Mouse (Mus musculus) brain, adult 2 months (tissue): ENCODE measurements at regions not wholly inside any gene's neighbourhood (a gene's known extent, or its start where the extent isn't known, plus 50 kb on each side); places are given as distances from the start of the nearest gene placed in this dataset.

ENCODE experiments used
- DNase-seq: peaks from one replicate; pipeline ENCODE4 v3.0.0; 2011; ENCODE audit warnings: low read depth, low spot score

DNA sequence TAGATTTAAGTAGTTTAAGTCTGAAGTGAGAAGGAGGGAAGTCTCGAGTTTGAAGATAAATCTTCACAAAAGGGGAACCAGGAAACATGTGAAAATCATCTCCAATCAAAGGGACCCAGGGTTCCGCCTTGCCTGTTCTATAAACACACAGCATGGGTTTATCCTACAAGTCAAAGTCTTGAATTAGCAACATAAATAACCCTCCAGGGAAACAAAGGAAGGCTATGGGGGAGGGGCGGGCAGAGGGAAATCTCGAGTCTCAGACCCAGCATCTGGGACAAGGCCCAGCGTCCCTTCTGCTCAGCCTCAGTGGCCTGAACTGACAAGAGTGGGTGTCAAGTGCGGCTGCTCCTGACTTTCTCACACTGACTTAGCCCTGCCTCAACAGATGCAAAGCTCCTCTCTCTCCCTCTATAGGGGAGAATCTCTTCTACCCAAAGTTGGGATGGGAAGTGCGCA is 240.3 kb upstream of the Lrig3 start:
- DNase-seq = no peak

DNA sequence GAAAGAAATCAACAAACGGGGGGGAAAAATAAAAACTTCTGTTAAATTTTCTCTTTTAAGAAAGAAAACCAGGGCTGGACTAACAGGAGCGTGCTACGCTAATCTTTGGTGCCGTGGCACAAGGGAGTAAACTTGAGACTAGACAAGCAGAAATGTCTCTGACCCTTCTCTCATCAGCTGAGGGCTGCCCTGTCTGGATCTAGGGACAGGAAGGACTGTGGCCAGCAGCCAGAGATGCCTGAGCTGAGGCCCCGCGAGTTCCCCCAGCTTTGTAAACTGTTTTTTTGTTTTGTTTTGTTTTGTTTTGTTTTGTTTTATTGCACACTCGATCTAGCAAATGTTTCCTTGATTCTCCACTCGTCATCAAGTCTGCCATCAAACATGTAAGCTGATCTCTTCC is 239.4 kb upstream of the Lrig3 start:
- DNase-seq = peak; percentile 11

DNA sequence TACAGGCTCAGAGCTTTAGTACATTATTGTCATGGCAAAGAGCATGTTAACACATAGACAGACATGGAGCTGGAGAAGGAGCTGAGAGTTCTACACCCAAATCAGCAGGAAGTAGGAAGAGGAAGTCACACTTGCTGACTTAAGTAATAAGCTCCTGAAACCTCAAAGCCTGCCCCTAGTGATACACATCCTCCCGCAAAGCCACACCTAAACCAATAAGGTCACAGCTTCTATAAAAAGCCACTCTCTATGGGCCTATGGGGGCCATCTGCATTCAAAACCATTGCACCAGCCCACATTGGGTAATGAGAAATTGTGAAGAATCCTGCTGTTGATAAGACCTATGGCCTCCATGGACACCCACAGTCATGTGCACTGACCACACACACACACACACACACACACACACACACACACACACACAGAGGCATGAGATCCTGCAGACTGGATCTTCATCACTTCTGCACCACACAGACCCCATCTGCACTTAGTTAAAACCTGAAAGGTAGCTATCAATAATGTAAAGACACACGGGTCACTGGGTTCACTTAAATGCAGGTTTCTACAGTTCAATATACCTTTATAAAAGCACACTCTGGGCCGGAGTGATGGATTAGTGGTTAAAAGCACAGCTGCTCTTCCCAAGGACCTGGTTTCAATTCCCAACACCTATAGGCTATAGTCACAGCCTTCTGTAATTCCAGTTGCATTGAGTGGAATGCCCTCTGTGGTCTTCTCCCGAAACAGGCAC is 230.0 kb upstream of the Lrig3 start:
- DNase-seq = peak; percentile 3

GRCm38 (mm10) chr10:125743181-125743580 is 222.8 kb upstream of the Lrig3 start:
- DNase-seq = peak; percentile 2

DNA sequence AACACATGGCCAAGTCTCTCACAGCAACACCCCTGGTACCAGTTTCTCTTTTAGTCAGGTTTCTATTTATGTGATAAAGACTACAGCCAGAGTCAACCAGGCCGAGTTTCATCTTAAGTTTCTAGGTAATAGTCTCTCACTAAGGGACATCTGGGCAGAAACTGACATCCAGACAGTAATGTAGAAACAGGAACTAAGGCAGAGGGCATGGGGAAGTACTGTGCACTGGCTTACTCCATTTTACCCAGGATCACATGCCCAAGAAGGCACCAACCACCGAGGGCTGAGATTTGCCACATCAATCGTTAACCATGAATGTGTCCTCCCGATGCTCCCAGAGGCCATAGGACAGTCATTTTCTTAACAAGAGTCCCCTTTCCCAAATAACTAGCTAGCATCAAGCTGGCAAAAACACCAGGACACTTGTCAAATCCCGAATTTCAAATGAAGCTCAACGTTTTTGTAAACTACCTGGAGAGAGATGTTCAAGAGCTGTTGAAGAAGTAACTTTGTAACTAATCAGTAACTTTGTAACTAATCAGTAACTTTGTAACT is 216.9 kb upstream of the Lrig3 start:
- DNase-seq = peak; percentile 31

DNA sequence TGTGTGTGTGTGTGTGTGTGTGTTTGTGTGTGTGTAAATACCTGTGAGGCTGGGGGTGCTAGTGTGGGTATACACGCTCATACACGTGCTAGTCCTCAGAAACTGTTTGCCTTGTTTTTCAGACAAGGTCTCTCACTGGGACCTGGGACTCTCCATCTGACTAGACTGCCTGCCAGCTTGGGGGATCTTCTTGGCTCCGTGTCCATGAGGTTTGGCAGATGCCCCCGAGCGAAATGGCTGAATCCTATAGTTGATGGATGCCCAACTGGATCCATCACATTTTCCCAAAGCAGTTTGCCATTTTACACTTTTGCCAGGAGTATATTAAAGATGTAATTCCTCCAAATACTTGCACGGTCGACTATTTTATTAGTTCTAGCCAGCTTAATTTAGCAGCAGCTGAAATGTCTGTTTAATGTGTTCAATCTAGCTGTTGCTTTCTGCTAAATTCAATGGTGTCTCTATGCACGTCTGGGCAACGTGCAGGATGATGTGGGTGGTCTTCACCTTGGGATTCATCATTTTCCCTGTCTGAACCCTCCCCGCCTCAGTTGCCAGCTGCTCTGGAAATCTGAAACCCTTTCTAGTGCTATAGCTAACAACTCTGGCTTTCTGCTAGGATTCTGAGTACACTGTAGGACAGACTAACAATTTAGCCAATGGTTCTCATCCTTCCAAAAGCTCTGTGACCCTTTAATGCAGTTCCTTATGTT is 213.3 kb upstream of the Lrig3 start:
- peak; percentile 2 for DNase-seq

GRCm38 (mm10) chr10:125759171-125759570 is 206.8 kb upstream of the Lrig3 start:
- DNase-seq = no peak

DNA sequence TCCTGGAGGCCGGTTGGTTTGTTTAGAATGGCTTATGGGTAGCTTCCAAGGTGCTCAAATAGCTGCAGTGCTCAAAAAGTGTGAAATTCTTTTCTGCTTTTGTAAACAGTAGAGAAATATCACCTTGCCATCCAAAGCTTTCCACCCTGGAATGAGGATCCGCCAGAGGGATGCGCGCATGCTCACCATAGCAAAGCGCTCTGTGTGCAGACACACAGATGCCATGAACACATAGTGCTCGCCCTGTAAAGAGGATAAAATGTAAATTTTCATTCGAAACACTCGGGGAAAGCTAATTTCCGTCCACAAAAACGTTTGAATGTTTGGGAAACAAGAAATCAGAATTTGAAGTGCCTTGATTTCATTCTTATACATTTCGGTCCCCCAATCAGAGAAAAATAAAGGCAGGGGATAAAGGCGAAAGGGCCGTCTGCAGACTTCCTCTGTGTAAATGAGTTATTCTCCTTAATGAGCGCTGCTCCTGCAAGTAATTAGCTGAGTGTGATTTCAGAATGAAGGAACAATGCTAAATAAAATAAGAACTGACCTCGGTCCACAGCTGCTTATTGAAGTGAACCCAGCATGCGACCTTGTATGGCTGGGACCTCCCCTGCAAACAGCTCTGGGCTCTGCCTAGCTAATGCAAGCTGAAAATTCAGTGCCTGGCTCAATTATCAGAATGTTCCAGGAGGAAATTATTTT is 203.4 kb upstream of the Lrig3 start:
- DNase-seq = peak; percentile 34

DNA sequence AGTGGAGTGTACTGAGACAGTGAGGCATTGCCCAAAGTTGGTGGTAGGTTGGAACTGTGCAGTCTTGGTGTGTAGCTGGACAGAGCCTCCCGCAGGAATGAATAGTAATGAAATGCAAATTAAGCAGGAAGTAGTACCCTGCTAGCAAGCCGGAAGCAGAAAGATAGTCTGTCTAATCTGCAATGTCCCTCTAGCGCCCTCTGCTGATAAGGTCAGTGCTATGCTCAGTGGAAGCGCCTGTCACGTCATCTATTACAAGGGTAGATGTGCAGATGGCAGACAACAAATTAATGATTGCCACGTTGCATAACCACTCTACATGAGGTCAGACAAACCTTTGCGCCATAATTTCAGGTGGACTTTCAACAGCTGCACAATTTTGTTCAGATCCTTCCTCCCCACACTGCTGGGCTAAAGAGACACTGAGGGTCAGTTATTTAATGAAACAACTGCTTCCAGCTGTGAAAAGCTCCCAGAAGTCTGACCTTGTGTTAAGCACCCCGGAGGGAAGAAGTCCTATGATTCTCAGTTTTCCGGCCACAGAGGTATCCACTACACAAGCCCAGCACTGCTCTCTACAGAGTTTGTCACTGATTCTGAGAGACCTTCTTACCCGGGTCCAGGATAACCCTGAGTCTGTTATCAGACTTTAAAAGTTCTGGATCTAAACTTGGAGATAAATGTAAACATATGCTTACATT is 201.4 kb upstream of the Lrig3 start:
- peak; percentile 47 for DNase-seq

DNA sequence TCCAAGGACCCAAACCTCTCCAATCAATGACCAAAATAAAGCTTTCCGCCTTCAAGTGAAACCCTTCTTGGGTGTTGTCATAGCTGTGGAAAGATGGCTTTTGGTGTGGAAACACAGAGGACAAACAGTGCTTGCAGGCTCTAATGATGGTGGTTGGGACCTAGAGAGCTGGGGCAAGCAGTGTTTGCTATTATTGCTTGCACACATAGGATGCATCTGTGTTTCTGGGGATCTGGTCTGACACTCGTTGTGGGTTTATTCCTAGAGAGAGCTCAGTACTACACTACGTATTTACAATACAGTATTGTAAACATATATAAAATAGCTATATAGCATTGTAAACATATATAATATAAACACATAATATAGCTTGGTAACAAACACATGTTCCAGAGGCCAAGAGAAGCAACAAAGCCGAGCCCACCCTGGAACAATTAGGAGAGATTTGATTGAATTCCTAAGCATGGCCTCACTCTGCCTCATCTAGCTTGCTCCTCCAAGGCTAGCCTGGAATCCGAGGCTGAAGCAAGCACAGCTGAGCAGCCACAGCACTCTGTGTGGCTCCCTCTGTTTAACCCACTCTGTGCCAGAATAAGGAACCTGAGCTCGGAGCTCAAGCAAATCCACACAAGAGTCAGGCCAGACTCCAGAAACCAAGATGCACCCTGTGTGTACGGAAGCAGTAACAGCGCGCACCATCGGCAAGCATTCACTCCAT is 200.7 kb upstream of the Lrig3 start:
- no peak for DNase-seq

GRCm38 (mm10) chr10:125768281-125768680 is 197.7 kb upstream of the Lrig3 start:
- no peak for DNase-seq

GRCm38 (mm10) chr10:125773541-125773940 is 192.4 kb upstream of the Lrig3 start:
- DNase-seq = no peak

GRCm38 (mm10) chr10:125782486-125782885 is 183.5 kb upstream of the Lrig3 start:
- DNase-seq = no peak

DNA sequence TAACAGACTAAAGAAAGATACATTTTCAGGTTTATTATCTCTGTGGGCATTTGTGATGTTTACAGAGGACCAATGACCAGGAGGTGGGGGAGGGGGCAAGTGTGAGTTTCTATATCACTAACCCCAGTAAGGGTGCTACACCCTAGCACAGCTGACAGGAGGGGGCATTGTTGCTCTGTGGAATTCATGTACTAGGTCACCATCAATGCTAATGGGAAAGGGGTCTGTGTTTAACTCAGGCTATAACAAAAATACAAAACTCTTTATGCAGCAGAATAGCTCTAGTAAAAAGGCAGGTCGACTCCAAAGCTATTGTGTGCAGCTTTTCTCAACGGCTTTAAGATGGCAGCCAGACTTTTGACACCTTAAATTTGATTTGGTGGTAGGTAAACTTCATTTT is 181.1 kb upstream of the Lrig3 start:
- DNase-seq = no peak

DNA sequence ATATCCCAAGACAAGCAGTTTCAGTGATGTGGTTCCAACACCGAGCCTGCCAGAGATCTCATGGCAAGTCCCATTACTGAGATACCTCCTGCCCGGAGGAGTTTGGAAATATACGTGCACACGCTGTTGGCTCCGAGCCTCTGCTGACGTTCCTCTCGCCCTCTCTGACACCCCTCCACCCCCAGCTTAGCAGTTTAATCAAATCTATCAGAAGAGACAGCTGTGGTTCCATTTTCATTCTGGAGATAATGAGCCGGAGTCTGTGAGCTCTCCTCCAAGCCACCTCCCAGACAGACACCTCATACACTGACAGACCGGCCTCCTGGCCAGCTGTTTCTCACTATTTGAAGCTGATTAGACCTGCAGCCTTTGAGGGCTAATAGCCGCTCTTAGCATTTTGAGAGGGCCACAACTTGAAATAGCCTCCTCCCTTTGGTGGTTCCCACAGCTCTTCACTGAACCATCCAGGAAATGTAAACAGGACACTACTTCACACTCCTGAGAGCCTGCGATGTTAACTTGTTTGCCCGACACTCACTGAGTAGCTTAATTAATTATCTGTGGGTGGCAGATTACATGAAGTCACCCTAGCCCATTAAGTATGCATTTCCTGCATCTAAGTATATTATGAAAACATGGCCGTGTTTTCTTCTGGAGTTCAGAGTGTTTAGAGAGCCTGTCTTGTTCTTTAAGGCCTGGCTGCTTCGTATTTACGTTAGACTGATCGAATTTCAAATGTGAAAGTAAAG is 180.3 kb upstream of the Lrig3 start:
- no peak for DNase-seq

DNA sequence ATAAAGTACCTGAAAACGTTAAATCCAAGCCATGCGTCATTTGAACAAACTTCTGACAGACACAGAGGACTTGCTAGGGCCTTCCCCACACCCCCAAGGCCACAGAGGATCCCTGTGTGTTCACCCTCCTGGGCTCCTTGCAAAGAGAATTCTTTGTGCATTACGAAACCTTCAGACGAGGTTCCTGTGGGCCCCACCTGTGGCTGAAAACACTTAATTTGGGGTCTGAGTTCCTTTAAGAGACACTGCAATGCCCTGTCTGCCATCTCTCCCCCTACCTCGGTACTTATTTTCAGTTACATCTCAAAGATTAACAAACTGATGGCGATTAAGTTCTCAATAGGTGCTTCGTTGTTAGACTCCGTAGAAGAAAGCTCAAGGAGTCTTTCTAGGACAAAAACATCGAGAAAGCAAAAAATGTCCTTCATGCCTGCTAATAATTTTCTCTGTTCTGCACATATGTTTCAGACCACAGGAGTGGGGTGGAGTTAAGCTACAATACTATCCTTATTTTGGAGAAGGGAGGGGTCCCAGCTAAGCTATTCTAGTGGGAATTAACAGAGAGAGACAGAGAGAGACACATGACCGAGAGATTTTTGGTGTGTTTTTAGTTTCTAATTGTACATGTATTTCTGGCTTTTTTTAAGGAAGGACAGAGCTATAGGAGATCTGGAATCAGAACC is 179.6 kb upstream of the Lrig3 start:
- DNase-seq = no peak

GRCm38 (mm10) chr10:125786880-125787337 is 179.1 kb upstream of the Lrig3 start:
- peak; percentile 33 for DNase-seq

- no peak for DNase-seq
Observed at GRCm38 (mm10) chr10:125787441-125788060, 178.4 kb upstream of the Lrig3 start.

GRCm38 (mm10) chr10:125788262-125788661 is 177.7 kb upstream of the Lrig3 start:
- no peak for DNase-seq
